Mouse (Mus musculus) gastrocnemius, postnatal 14 days (tissue): ENCODE measurements around the gene Polr3b. TPM values are rescaled to one million over a fixed set of nuclear protein-coding genes. Genes with fewer than 3 reads are reported as not detected.

Experiments
- DNase-seq: peaks from one replicate; pipeline ENCODE4 v3.0.0; 2021; ENCODE audit warnings: mixed read lengths
- intact Hi-C: fragments of 180-260 bp; cut with DNase I; formaldehyde crosslinking; loops from one replicate; pipeline ENCODE4 v1.15.1; 2025; ENCODE audit warnings: low total_unique reads
- long read RNA-seq, 2 experiments: library from polyadenylated mRNA; stranded (forward); transcript quantifications; one replicate each; pipeline ENCODE4 v2.0.0; 2021
- total RNA-seq, 2 experiments: library from RNA; stranded (reverse); gene quantifications; 2 replicates each; pipeline ENCODE4 v1.2.3; 2021

Polr3b gene
- total RNA-seq, result 10 to 100 TPM; 13.0 to 13.1 TPM
- long read RNA-seq, experiment 1, full-length matches to known transcripts, result 2 of 4 reads
- long read RNA-seq, experiment 1, partial matches to known transcripts, result 2 of 4 reads
- long read RNA-seq, experiment 1, other reads (novel, unspliced or antisense), result 0 of 4 reads
- long read RNA-seq, experiment 2, full-length matches to known transcripts, result 1 of 4 reads
- long read RNA-seq, experiment 2, partial matches to known transcripts, result 1 of 4 reads
- long read RNA-seq, experiment 2, other reads (novel, unspliced or antisense), result 2 of 4 reads

- peak; percentile 92 for DNase-seq
- intact Hi-C loops, result no loop called here
Measured at GRCm38 (mm10) chr10:84621826-84622790, at the start of gene Polr3b. Gene Polr3b, plus strand, starts transcription at chr10:84622292.

- intact Hi-C loops, result no loop called here
- no peak for DNase-seq
Measured at GRCm38 (mm10) chr10:84573671-84574420, 48.2 kb upstream of the Polr3b start.

- no peak for DNase-seq
- intact Hi-C loops, result no loop called here
Measured at GRCm38 (mm10) chr10:84576029-84576394, 46.1 kb upstream of the Polr3b start.

GRCm38 (mm10) chr10:84576395-84577070, 45.6 kb upstream of the Polr3b start, which contains the start of gene Tcp11l2:
Gene Tcp11l2, plus strand, starts transcription at chr10:84576626.
- peak; percentile 93 for DNase-seq
- intact Hi-C loops, result no loop called here

GRCm38 (mm10) chr10:84577071-84577727, 44.9 kb upstream of the Polr3b start:
- intact Hi-C loops, result no loop called here
- DNase-seq, result peak; percentile 85

- intact Hi-C loops, result no loop called here
- DNase-seq, result no peak
Measured at GRCm38 (mm10) chr10:84578738-84579137, 43.4 kb upstream of the Polr3b start.

GRCm38 (mm10) chr10:84579527-84579926, 42.6 kb upstream of the Polr3b start:
- intact Hi-C loops, result no loop called here
- DNase-seq, result no peak

GRCm38 (mm10) chr10:84581191-84581590, 40.9 kb upstream of the Polr3b start:
- no peak for DNase-seq
- intact Hi-C loops, result no loop called here

GRCm38 (mm10) chr10:84582236-84582635, 39.9 kb upstream of the Polr3b start:
- no peak for DNase-seq
- intact Hi-C loops, result no loop called here

GRCm38 (mm10) chr10:84584451-84585293, 37.4 kb upstream of the Polr3b start:
- DNase-seq, result no peak
- intact Hi-C loops, result no loop called here

GRCm38 (mm10) chr10:84585294-84585650, 36.8 kb upstream of the Polr3b start:
- no peak for DNase-seq
- intact Hi-C loops, result no loop called here

GRCm38 (mm10) chr10:84590956-84591355, 31.1 kb upstream of the Polr3b start:
- intact Hi-C loops, result no loop called here
- DNase-seq, result no peak

GRCm38 (mm10) chr10:84591640-84592148, 30.4 kb upstream of the Polr3b start:
- intact Hi-C loops, result no loop called here
- no peak for DNase-seq

- intact Hi-C loops, result no loop called here
Measured at GRCm38 (mm10) chr10:84592745-84593144, 29.3 kb upstream of the Polr3b start.

GRCm38 (mm10) chr10:84597127-84597785, 24.8 kb upstream of the Polr3b start:
- no peak for DNase-seq
- intact Hi-C loops, result no loop called here

More at GRCm38 (mm10) chr10:84592745-84593144, 29.3 kb upstream of the Polr3b start:
- DNase-seq, result no peak

GRCm38 (mm10) chr10:84598172-84598571, 23.9 kb upstream of the Polr3b start:
- no peak for DNase-seq
- intact Hi-C loops, result no loop called here

- DNase-seq, result no peak
- intact Hi-C loops, result loop anchor here (10.0 kb wide), 1 partner anchor 85 kb away; no protein-coding TSS in a partner anchor
Measured at GRCm38 (mm10) chr10:84600136-84600535, 22.0 kb upstream of the Polr3b start.
